Mouse (Mus musculus): Measurements from ENCODE around the gene Azin2.

- no peak for TF ChIP-seq CTCF (IDR thresholded peaks at IDR 0.05; ENCODE audit: low read depth)
- TF ChIP-seq EP300 (IDR thresholded peaks at IDR 0.05; ENCODE audit: low read depth): no peak
Observed at GRCm38 (mm10) chr4:128923603-128924002, 38.6 kb downstream of the Azin2 start.
